Mouse (Mus musculus) liver, embryonic 15.5 days (tissue): ENCODE results near the gene Upb1. TPM values are rescaled to one million over a fixed set of nuclear protein-coding genes. Genes with fewer than 3 reads are reported as not detected.
A peak's percentile ranks its signal among the peaks of the same experiment; 100 is the strongest.
"Not testable (repeated sequence)": the region's sequence is repeated elsewhere in the genome, so short reads cannot be mapped to it uniquely, and the experiment has no call there.

Experiments
- ATAC-seq: fragments of 200-750 bp; cut with Nextera tagmentation; 2 replicates; pipeline ENCODE4 v1.8.0; 2017; ENCODE audit warnings: moderate number of reproducible peaks, mild to moderate bottlenecking, moderate library complexity; ENCODE audit not compliant: insufficient read depth
- H3K27ac ChIP-seq: fragments of 300-500 bp; sonication (generic); replicated peaks from 2 replicates; pipeline ENCODE4 v1.5.1; 2015; ENCODE audit warnings: mild to moderate bottlenecking, inconsistent platforms
- H3K27me3 ChIP-seq: fragments of 300-500 bp; sonication (generic); 2 replicates; pipeline ENCODE4 v1.6.1; 2015; ENCODE audit warnings: mild to moderate bottlenecking, inconsistent platforms
- H3K36me3 ChIP-seq: fragments of 300-500 bp; sonication (generic); replicated peaks from 2 replicates; pipeline ENCODE4 v1.6.1; 2015; ENCODE audit warnings: moderate library complexity, mild to moderate bottlenecking, inconsistent platforms
- H3K4me1 ChIP-seq: fragments of 300-500 bp; sonication (generic); replicated peaks from 2 replicates; pipeline ENCODE4 v1.6.1; 2015; ENCODE audit warnings: inconsistent platforms
- H3K4me2 ChIP-seq: fragments of 300-500 bp; sonication (generic); 2 replicates; pipeline ENCODE4 v1.6.1; 2015; ENCODE audit warnings: moderate library complexity, mild to moderate bottlenecking, inconsistent platforms
- H3K4me3 ChIP-seq: fragments of 300-500 bp; sonication (generic); replicated peaks from 2 replicates; pipeline ENCODE4 v1.5.1; 2015; ENCODE audit warnings: mild to moderate bottlenecking, inconsistent platforms
- H3K9ac ChIP-seq: fragments of 300-500 bp; sonication (generic); 2 replicates; pipeline ENCODE4 v1.6.1; 2015; ENCODE audit warnings: moderate library complexity, mild to moderate bottlenecking, inconsistent platforms
- H3K9me3 ChIP-seq: fragments of 300-500 bp; sonication (generic); replicated peaks from 2 replicates; pipeline ENCODE4 v1.6.1; 2016; ENCODE audit warnings: inconsistent platforms
- WGBS: fragments of 180-500 bp; shearing (Covaris S2); methylation state at CpG from one replicate; pipeline ENCODE4 v1.1.7; 2015; ENCODE audit warnings: mixed read lengths; ENCODE audit not compliant: insufficient replicate concordance; 5-methylcytosine and 5-hydroxymethylcytosine counted together
- polyA plus RNA-seq: library from polyadenylated mRNA; unstranded; fragments of >200 nt; fragmentation: Nextera tagmentation; extraction: Ambion mirVana; gene quantifications from 2 replicates; pipeline ENCODE4 v1.2.1, GENCODE M21; 2015

The Upb1 gene
- polyA plus RNA-seq, 1 experiment from 2014 or later, result 28.0 TPM

DNA sequence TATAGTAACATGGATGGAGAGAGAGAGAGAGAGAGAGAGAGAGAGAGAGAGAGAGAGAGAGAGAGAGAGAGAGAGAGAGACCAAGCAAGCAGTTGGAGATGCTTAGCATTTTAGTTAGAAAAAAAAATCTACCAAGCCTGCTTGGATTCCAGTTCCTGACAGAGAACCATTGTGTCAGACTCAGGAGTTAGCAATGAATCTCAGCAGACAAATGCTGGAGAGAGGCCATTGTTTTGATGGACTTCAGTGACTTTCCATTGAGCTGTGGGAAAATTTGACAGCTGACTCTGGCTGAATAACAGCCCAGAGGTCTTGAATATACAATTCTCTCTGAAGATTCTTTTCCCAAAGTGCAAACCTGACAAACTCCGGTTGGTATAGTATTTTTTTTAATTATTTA lies 56.9 kb downstream of the Upb1 start:
- no peaks in the 10 kb centered on the region for H3K27me3 ChIP-seq
- H3K4me1 ChIP-seq, result no peaks in the 10 kb centered on the region
- no peaks in the 10 kb centered on the region for H3K36me3 ChIP-seq
- no peak overlapping the region for H3K9ac ChIP-seq
- no peak for ATAC-seq
- H3K4me3 ChIP-seq, result no peak overlapping the region
- 57% methylated on average over 1 of the region's 1 CpGs for whole genome bisulfite sequencing
- no peak overlapping the region for H3K27ac ChIP-seq
- H3K9me3 ChIP-seq, result no peaks in the 10 kb centered on the region
- H3K4me2 ChIP-seq, result no peak overlapping the region

DNA sequence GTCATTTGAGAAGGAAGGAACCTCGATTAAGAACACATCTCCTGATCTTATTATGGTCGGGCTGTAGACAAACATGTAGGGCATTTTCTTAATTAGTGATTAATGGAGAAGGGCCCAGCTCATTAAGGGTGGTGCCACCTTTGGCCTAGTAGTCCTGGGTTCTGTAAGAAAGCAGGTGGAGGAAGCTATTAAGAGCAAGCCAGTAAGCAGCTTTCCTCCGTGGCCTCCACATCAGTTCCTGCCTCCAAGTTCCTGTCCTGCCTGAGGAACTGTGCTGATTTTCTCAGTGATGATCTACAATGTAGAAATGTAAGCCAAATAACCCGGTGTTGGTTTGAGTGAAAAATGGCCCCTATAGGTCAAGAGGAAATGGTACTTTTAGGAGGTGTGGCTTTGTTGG lies 57.4 kb downstream of the Upb1 start:
- ATAC-seq, result no peak

DNA sequence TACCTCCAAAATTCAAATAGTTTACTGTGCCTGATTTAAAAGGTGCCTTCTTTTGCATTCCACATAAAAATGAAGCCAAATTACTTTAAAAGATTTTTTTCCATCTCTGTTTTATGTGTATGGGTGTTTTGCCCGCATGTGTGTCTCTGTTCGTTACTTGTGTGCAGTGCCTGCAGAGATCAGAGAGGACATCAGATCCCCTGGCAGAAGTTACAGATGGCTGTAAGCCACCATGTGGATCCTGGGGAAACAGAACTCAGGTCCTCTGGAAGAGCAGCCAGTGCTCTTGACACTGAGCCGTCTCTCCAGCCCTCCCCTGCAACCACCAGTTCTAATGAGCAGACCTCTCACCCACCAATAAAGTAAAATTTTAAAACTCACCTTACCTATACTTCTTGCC lies 61.8 kb downstream of the Upb1 start:
- WGBS, result 65% methylated on average over 3 of the region's 3 CpGs
- H3K4me1 ChIP-seq, result no peaks in the 10 kb centered on the region
- H3K9me3 ChIP-seq, result no peaks in the 10 kb centered on the region
- no peak for ATAC-seq
- no peaks in the 10 kb centered on the region for H3K36me3 ChIP-seq
- H3K4me3 ChIP-seq, result no peak overlapping the region
- no peaks in the 10 kb centered on the region for H3K27me3 ChIP-seq
- H3K4me2 ChIP-seq, result no peak overlapping the region
- H3K27ac ChIP-seq, result no peak overlapping the region
- no peak overlapping the region for H3K9ac ChIP-seq

More for the DNA sequence above, 57.4 kb downstream of the Upb1 start:
- Histone ChIP-seq H3K27ac (no peak overlapping the region), H3K4me2 (no peak overlapping the region), H3K27me3 (no peaks in the 10 kb centered on the region), H3K9ac (no peak overlapping the region), H3K4me1 (no peaks in the 10 kb centered on the region), H3K36me3 (no peaks in the 10 kb centered on the region), H3K4me3 (no peak overlapping the region), H3K9me3 (no peaks in the 10 kb centered on the region)
- 48% methylated on average over 4 of the region's 4 CpGs for WGBS

DNA sequence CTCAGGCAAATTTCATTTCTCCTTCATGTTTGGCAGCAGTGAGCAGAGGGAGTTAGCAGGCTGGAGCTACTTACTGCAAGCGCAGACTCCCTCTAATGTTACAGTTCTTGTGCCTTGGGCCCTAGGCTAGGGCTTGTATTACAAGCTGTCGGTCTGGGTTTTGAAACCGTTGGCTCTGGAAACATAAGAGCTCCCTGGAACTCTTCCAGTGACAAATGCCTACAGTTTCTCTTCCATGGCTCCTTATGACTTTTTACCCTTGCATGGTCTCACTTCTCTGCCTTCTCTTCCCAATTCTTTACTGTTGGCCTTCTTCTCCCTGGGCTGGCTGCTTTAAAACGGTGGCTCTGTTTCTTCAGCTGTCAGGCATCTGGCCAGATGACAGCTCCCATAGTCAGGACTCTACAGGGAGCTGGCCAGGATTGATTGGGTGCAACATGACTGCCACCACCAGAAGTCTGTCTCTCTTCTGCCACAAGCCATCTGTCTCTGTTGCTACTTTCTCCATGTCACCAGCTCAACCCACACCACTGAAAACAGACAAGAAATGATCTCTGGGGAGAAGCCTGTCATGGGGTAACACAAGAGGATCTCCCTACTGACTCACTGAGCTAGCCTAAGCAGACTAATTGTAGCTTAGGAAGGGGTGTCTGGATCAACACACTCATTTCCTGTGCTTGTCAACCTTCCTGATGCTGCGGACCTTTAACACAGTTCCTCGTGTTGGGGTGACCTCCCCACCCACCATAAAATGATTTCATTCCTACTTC lies 65.1 kb downstream of the Upb1 start:
- 41% methylated on average over 6 of the region's 6 CpGs for WGBS
- H3K27ac ChIP-seq, result no peak overlapping the region
- ATAC-seq, result no peak

DNA sequence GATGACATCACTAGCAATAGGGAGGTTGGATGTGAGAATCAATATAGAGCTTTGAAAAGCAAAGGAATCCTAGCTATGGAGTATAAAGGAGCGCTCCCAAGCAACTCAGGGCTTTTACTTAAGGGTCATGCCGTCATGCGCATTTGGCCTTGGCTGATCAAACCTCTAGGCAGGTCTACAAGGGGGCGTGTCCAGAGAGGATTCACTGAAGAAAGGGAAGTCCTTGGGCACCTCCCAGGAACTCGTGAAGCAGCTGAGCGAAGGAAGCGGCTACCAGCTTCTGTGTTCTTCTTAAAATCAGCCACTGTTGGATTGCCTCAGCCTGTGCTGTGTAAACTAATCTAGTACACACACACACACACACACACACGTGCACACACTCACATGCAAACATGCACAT lies 72.5 kb downstream of the Upb1 start:
- Histone ChIP-seq H3K9ac (no peak overlapping the region), H3K27ac (no peak overlapping the region), H3K4me1 (peaks cover 12% of the 10 kb centered on the region), H3K36me3 (no peaks in the 10 kb centered on the region), H3K4me3 (no peak overlapping the region), H3K27me3 (no peaks in the 10 kb centered on the region), H3K4me2 (no peak overlapping the region), H3K9me3 (no peaks in the 10 kb centered on the region)
- WGBS, result 24% methylated on average over 8 of the region's 8 CpGs
- no peak for ATAC-seq

More for the DNA sequence above, 65.1 kb downstream of the Upb1 start:
- no peaks in the 10 kb centered on the region for H3K36me3 ChIP-seq
- no peak overlapping the region for H3K9ac ChIP-seq
- H3K9me3 ChIP-seq, result no peaks in the 10 kb centered on the region
- H3K4me1 ChIP-seq, result no peaks in the 10 kb centered on the region
- H3K4me3 ChIP-seq, result no peak overlapping the region
- no peaks in the 10 kb centered on the region for H3K27me3 ChIP-seq
- H3K4me2 ChIP-seq, result no peak overlapping the region

DNA sequence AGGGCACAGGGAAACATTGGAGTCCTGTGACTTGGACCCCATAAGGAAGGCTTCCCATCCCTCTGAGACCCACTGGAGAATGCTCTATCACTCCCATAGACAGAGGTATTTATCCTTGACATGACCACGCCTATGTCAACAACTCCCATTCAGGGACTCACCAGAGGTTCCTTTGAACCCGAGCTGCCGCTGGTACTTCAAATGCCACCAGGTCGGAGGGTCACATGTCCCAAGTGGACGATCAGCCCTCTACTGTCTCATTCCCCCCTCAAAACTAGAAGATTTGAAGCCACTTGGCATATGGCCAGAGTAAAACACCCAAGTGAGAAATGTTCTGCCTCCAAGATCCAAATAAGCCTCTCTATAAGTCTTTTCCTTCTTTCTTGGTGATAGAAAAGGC lies 73.7 kb downstream of the Upb1 start:
- 60% methylated on average over 5 of the region's 5 CpGs for WGBS
- H3K4me3 ChIP-seq, result no peak overlapping the region
- no peak overlapping the region for H3K4me2 ChIP-seq
- H3K27me3 ChIP-seq, result no peaks in the 10 kb centered on the region
- H3K9me3 ChIP-seq, result no peaks in the 10 kb centered on the region
- H3K9ac ChIP-seq, result no peak overlapping the region
- H3K4me1 ChIP-seq, result peaks cover 12% of the 10 kb centered on the region
- ATAC-seq, result no peak
- no peaks in the 10 kb centered on the region for H3K36me3 ChIP-seq
- peak overlapping the region; percentile 76 for H3K27ac ChIP-seq

DNA sequence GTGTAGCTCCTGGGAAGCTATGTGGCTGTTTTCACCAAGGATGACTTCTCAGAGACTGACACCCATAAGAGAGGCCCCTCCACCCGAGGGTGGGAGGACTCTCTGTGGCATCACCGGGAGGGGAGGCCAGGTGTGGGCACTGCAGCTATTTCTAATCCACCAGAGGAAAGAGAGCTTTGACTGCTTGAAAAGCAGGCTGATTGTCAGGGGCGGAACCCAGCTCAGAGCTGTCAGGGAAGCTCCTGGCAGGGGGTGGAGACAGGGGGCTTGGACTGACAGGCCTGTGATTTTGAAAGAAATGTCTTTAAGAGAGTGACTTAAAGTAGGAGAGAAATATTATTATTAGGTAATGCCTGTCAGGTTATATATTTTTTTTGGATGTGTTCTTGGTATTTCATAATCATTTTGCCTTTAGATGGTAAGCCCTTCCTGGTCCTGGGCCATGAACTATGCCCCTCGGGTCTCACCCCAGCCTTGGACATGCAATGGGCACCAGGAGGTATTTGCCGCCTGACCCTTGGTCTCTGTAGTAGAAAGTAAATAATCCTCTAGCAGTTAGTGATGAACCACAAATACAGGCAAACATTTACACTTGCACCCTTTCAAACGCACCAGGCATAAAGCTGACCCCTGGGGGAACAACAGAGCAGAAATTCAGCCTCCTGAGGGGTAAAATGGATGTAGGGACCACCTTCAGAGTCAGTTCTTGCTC lies 74.4 kb downstream of the Upb1 start:
- H3K4me2 ChIP-seq, H3K9me3 ChIP-seq, H3K36me3 ChIP-seq, H3K9ac ChIP-seq, H3K4me3 ChIP-seq, H3K27me3 ChIP-seq: not testable (repeated sequence)
- WGBS, result 48% methylated on average over 5 of the region's 6 CpGs
- Histone ChIP-seq H3K4me1 (peaks cover 12% of the 10 kb centered on the region), H3K27ac (peak overlapping the region; percentile 76)
- ATAC-seq, result peak; percentile 87

DNA sequence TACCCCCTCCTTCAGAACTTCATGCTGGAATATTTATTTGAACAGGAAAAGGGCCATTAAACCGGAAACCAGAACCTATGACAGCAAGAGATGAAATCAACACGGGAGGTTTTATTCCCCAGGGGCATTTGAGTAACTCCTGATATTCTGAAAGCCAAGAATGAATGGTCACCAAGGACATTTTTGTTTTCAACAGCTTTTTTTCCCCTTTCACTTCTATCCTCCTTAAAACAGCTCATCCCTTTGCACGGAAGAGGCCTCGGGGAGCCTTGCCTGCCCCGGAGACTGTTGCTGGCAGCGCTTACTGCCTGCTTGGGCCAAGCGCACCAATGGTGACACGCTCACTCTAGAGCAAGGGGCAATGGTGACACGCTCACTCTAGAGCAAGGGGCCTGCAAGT lies 76.1 kb downstream of the Upb1 start:
- no peaks in the 10 kb centered on the region for H3K36me3 ChIP-seq
- H3K9me3 ChIP-seq, result no peaks in the 10 kb centered on the region
- no peak overlapping the region for H3K4me3 ChIP-seq
- H3K9ac ChIP-seq, result no peak overlapping the region
- WGBS, result 62% methylated on average over 9 of the region's 9 CpGs
- peaks cover 12% of the 10 kb centered on the region for H3K4me1 ChIP-seq
- H3K4me2 ChIP-seq, result no peak overlapping the region
- ATAC-seq, result no peak
- no peaks in the 10 kb centered on the region for H3K27me3 ChIP-seq
- no peak overlapping the region for H3K27ac ChIP-seq

DNA sequence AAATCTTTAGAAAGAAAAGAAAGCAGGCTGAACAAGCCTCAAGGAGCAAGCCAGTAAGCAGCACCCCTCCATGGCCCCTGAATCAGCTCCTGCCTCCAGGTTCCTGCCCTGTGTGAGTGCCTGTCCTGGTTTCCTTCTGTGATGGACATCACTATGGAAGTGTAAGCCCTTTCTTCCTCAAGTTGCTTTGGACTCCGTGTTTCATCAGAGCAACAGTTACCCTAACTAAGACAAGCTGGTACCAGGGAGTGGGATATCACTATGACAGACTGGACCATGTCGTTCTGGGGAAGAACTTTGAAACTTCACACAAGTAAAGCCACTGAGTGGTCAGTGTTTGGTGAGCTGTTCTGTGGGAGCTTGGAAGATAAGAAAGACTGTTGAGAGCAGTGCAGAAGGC lies 79.0 kb downstream of the Upb1 start:
- Histone ChIP-seq H3K27me3 (no peaks in the 10 kb centered on the region), H3K4me1 (peaks cover 6% of the 10 kb centered on the region), H3K36me3 (no peaks in the 10 kb centered on the region), H3K4me2 (no peak overlapping the region), H3K9me3 (no peaks in the 10 kb centered on the region), H3K4me3 (no peak overlapping the region), H3K27ac (no peak overlapping the region), H3K9ac (no peak overlapping the region)
- ATAC-seq, result no peak
- WGBS, result 60% methylated on average over 2 of the region's 2 CpGs

DNA sequence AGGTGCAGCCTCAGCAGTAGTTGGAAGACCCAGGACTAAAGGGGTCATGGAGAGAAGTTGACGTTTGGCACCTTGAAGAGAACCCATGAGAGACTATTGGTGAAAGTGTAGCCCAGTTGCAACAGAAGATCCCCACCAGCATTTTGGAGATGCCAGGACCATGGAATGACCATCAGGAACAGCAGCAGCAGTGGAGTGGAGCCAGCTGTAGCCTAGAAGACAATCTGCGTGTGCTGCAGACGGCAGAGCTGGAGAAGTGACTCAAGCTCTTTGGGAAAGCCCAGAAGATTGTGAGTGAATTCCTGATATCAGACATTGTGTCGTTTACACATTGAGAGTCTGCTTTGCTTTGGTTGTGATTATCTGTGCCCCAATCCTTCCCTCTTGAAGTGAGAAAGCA lies 80.8 kb downstream of the Upb1 start:
- no peak overlapping the region for H3K4me3 ChIP-seq
- H3K9ac ChIP-seq, result no peak overlapping the region
- no peak overlapping the region for H3K4me2 ChIP-seq
- H3K4me1 ChIP-seq, result peaks cover 9% of the 10 kb centered on the region; the same call in 1 of the 2 replicates
- no peaks in the 10 kb centered on the region for H3K36me3 ChIP-seq
- ATAC-seq, result no peak
- 62% methylated on average over 4 of the region's 4 CpGs for WGBS
- H3K9me3 ChIP-seq, result no peaks in the 10 kb centered on the region
- H3K27ac ChIP-seq, result no peak overlapping the region
- H3K27me3 ChIP-seq, result no peaks in the 10 kb centered on the region

DNA sequence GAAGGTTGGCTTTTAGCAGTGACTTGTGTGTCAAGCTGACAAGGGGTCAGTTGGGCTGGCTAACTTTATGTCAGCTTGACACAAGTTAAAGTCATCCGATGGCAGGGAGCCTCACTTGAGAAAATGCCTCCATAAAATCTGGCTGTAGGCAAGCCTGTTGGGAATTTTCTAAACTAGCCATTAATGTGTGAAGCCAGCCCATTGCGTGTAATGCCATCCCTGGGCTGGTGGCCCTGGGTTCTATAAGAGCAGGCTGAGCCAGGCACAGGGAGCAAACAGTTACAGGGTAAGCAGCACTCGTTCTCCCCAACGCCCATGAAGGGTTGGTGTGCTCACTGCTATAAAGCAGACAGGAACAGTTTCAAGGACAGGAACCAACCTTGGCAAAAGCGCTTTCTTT lies 81.4 kb downstream of the Upb1 start:
- no peak overlapping the region for H3K27ac ChIP-seq
- ATAC-seq, result no peak
- H3K4me3 ChIP-seq, result no peak overlapping the region
- H3K4me1 ChIP-seq, result 0 out of 2 replicates have a peak, but pooled peaks cover 4% of the 10 kb centered on the region
- H3K27me3 ChIP-seq, result no peaks in the 10 kb centered on the region
- WGBS, result 64% methylated on average over 5 of the region's 5 CpGs
- H3K9ac ChIP-seq, result no peak overlapping the region
- H3K9me3 ChIP-seq, result no peaks in the 10 kb centered on the region
- no peaks in the 10 kb centered on the region for H3K36me3 ChIP-seq
- no peak overlapping the region for H3K4me2 ChIP-seq
